Mouse (Mus musculus) right cerebral cortex, adult 2 months (tissue): ENCODE results near the gene Polr3b.

ENCODE experiments used
- DNase-seq, 2 experiments: peaks; one replicate each; pipeline ENCODE4 v3.0.0; 2021 to 2022; ENCODE audit warnings: low spot score in 2 of 2

Gene Polr3b

DNA sequence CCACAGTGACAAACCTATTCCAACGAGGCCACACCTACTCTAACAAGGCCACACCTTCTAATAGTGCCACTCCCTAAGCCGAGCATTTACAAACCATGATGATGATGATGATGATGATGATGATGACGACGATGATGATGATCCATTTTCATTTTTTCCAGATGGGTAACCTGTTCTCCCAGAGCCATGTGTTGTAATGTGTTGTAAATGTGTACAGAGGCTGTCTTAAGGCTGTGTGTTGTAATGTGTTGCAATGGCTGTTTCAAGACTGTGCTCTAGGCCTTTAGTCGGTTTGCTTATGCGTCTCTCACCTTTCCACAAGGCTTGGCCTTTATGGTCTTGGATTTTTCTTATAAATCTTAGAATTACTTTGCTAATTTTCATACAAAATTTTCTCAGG lies 40.0 kb downstream of the Polr3b start:
- no peak for DNase-seq

- DNase-seq: no peak
These were observed 43.7 kb downstream of the Polr3b start for GRCm38 (mm10) chr10:84665713-84666260.

- DNase-seq: no peak
These were observed 53.6 kb downstream of the Polr3b start for GRCm38 (mm10) chr10:84675653-84676052.

- no peak for DNase-seq
These were observed 54.4 kb downstream of the Polr3b start for GRCm38 (mm10) chr10:84676511-84676910.

- DNase-seq: no peak
These were observed 55.8 kb downstream of the Polr3b start for GRCm38 (mm10) chr10:84677871-84678270.

DNA sequence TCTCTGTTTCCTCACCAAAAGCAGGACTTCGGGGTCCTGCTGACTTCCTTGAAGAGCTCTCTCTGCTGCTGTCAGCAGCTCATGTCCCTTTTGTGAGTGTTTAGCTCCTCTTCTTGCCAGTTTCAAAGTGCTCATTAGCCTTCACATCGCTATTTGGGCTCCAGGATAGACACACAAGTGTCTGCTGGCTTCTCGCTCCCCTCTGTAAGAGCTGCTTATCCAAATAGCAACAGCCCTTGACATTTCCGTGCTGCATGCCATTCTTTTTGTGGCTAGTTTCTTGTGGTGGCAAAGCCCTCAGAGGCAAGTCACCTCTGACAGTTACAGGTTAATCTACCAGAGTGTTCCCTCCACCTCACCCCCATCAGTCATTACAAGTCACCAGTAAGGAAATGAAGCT lies 56.3 kb downstream of the Polr3b start:
- DNase-seq: no peak

DNA sequence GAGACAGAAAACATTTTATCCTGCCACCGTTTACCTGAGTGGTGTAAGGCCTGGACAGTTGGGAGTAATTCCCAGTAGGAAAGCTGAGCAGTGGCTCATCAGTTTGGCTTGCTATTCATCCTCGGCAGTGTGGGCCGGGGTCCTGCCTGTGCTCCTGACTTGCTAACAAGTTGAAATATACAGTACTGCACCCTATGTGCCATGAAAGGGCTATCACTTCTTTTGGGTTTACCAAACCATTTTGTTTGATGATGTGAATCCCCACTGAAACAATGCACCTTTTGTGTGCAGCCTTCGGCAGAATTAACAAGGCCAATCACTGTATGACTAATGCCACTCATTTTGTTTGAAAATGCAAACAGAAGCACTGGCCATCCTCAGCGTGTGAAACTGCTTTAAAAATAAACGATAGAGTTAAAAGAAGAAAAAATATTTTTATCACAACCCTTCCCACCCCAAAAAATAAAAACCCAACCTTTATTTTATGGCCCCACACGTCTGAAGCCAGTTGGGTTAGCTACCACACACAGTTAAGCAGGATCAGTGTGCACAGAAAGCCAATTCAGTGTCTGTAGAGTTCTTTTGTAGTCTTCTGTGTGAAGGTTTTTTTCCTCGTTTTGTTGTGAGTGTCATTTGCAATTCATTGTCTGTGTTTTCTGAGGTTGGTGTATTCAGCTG lies 63.5 kb downstream of the Polr3b start:
- DNase-seq: no peak

GRCm38 (mm10) chr10:84686122-84686497 lies 64.0 kb downstream of the Polr3b start:
- no peak for DNase-seq

- DNase-seq: no peak
These were observed 64.6 kb downstream of the Polr3b start for GRCm38 (mm10) chr10:84686705-84687104.

GRCm38 (mm10) chr10:84687736-84688135 lies 65.6 kb downstream of the Polr3b start:
- no peak for DNase-seq

GRCm38 (mm10) chr10:84689846-84690245 lies 67.8 kb downstream of the Polr3b start:
- DNase-seq: no peak

DNA sequence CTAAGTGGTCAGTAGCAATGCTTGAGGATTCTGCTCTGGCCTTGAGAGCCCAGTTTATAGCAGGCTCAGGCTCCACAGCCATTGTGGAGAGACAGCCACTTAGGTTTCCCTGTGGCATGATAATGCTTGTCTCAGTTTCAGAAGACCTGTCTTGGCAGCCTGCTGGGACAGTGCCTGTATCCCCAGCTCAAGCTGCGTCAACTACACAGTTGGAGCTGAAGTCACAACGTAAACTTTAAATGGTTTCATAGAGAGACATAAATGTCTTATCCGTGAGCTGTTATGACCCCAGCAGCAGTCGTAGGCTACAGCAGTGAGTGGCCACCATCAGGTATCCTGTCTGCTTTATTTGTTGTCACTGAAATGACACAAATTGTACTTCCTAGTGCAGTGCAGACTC lies 68.7 kb downstream of the Polr3b start:
- DNase-seq: no peak

GRCm38 (mm10) chr10:84691692-84692091 lies 69.6 kb downstream of the Polr3b start:
- no peak for DNase-seq

GRCm38 (mm10) chr10:84693841-84694638 lies 71.9 kb downstream of the Polr3b start:
- DNase-seq: no peak

GRCm38 (mm10) chr10:84700236-84700987 lies 78.3 kb downstream of the Polr3b start:
- no peak for DNase-seq

DNA sequence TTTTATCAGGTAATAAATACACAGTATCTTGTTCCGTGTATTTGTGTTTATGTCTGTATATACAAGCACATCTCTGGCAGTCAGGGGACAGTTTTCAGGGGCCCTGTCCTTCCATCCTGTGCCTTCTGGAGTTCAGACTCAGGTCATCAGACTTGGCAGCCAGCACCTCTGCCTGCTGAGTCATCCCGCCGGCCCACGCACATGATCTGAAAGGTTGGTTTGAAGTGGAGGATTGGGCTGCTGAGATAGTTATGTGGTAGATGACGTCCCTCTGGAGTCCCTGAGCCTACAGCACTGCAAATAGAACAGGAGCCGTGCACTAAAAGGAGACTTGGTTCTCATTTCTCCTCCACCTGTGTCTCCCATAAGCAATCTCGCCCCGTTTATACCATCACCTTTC lies 79.0 kb downstream of the Polr3b start:
- DNase-seq: peak in 1 of 2 experiments; percentile 25

- DNase-seq: no peak
These were observed 80.0 kb downstream of the Polr3b start for GRCm38 (mm10) chr10:84702115-84702514.

- no peak for DNase-seq
These were observed 82.5 kb downstream of the Polr3b start for GRCm38 (mm10) chr10:84704594-84704993.

DNA sequence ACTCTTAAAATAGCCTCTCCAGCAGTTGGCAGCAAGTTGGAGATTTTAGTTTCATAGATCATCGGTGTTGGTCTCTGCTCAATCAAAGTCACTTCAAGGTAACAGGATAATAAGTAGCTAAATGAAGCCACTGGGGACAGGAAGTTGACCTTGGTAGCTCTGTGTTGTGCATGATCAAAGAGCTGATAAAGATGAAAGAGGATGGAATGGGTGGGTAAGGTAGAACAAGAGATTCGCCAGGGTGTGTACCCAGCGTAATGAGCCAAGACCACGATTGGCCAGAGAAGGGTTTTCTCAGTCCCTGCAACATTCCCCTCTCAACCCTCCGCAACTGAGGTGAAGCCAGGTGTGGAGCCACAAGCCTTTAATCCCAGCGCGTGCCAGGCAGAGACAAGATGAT lies 83.1 kb downstream of the Polr3b start:
- DNase-seq: no peak

- DNase-seq: no peak
These were observed 84.5 kb downstream of the Polr3b start for GRCm38 (mm10) chr10:84706543-84706942.

GRCm38 (mm10) chr10:84707226-84707625 lies 85.1 kb downstream of the Polr3b start:
- DNase-seq: no peak
